8 mouse cellular contexts compared by ENCODE assay signal in the genomic region with DNA sequence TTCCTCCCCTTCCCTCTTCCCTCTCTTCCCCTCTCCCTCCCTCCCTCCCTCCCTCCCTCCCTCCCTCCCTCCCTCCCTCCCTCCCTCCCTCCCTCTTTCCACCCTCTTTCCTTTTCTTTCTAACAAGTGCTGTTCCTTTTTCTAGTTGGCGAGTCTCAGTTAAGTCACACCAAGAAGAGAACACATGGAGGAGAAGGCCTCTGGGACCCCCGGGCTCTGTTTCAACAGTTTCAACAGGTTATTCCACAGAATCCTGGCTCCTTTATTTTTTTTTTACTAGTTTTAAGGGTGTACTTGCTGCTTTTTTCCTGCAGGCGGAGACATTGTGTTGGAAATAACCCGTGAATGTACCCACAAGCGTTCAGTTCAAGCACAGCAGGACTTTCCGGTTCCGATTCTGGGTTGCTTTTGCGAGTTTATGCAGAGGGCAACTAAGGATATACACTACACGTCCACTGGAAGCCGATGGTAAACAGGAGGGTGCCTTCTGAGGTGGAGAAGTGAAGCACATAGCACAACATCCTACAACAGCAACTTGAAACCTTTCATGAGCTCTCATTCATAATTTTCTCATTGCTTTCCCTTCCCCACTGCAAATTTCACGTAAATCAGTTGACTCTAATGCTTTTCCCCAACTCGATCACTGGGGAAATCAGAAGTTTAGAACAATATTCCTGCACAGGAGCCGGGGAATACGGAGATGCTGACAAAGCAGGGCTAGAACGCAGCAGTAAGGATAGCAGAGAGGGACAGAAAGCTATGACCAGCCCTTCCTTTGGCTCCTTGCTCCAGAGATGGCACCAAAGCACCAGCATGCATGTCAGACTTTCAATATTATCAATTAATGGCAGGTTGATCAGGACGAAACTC. TPM values are rescaled to one million over a fixed set of nuclear protein-coding genes. Genes with fewer than 3 reads are reported as not detected.
DNase-seq lines count a peak whose midpoint lies in the region; ATAC-seq and TF ChIP-seq lines count a peak whose summit lies in the region.

No protein-coding gene starts in this region.

- ATAC-seq in CD4-positive, CD25-positive, alpha-beta regulatory T cell, adult 4 months, result peak; percentile 87
- peak; percentile 86 for ATAC-seq in forebrain, embryonic 11.5 days (replicated peaks; ENCODE audit: low FRiP score)
- ATAC-seq in heart, postnatal 0 days (ENCODE audit: insufficient read depth, low read depth), result peak; percentile 70
- no peak for ATAC-seq in liver, embryonic 14.5 days (ENCODE audit: insufficient read depth)

- 2% methylated on average over 15 of the region's 16 CpGs for WGBS in forebrain, embryonic 11.5 days
- WGBS in heart, postnatal 0 days, result 2% methylated on average over 16 of the region's 16 CpGs
- WGBS in liver, embryonic 14.5 days (ENCODE audit: insufficient replicate concordance), result 3% methylated on average over 16 of the region's 16 CpGs

- TF ChIP-seq CTCF in brain, embryonic 14.5 days (IDR thresholded peaks at IDR 0.05; ENCODE audit: borderline replicate concordance, extremely low read depth, insufficient read depth, insufficient read length), result peak; percentile 64; the same call in 1 of the 2 replicates
- peak; percentile 81 for TF ChIP-seq CTCF in heart, postnatal 0 days (IDR thresholded peaks at IDR 0.05; ENCODE audit: low read depth)
- TF ChIP-seq CTCF in liver, embryonic 14.5 days (IDR thresholded peaks at IDR 0.05; ENCODE audit: low read depth), result peak; percentile 59

- peak overlapping the region; percentile 43 for H3K4me3 ChIP-seq in forebrain, embryonic 11.5 days (ENCODE audit: low read depth, low read length)
- H3K4me3 ChIP-seq in heart, postnatal 0 days (ENCODE audit: low read depth, low read length), result peak overlapping the region; percentile 53
- H3K4me3 ChIP-seq in liver, embryonic 14.5 days (ENCODE audit: insufficient read depth in 1 of 2, low read depth in 2 of 2, low read length in 2 of 2), result peak overlapping the region; percentile 43 to 79

- no peaks in the 10 kb centered on the region for H3K9me3 ChIP-seq in forebrain, embryonic 11.5 days (ENCODE audit: control insufficient read depth, low read length)
- H3K9me3 ChIP-seq in heart, postnatal 0 days (replicated peaks; ENCODE audit: control insufficient read depth, low read length), result no peaks in the 10 kb centered on the region
- H3K9me3 ChIP-seq in liver, embryonic 14.5 days (ENCODE audit: control insufficient read depth, low read length), result no peaks in the 10 kb centered on the region

- DNase-seq in brain, embryonic 14.5 days (ENCODE audit: low read depth), result peak; percentile 86
- peak; percentile 69 for DNase-seq in forebrain, embryonic 11.5 days (ENCODE audit: low spot score)
- peak; percentile 57 for DNase-seq in heart, postnatal 0 days (ENCODE audit: low spot score)
- DNase-seq in kidney, postnatal 25 days, result peak; percentile 63 to 65
- DNase-seq in liver, embryonic 14.5 days (ENCODE audit: low read depth in 3 of 3, low spot score in 3 of 3), result peak; percentile 9 to 26 (median 22)
- DNase-seq in neural tube, embryonic 10.5 days (ENCODE audit: extremely low spot score, low spot score), result peak; percentile 68
- DNase-seq in telencephalon, adult 2 months (ENCODE audit: low read depth, low spot score), result peak; percentile 69

- no peaks in the 10 kb centered on the region for H3K27me3 ChIP-seq in forebrain, embryonic 11.5 days (ENCODE audit: control insufficient read depth, insufficient read depth, low read length)
- 0 out of 2 replicates have a peak, but pooled peaks cover 2% of the 10 kb centered on the region for H3K27me3 ChIP-seq in heart, postnatal 0 days (ENCODE audit: control insufficient read depth, insufficient read depth, low read length)
- no peaks in the 10 kb centered on the region for H3K27me3 ChIP-seq in liver, embryonic 14.5 days (ENCODE audit: control insufficient read depth, insufficient read depth, low read length)

- H3K4me2 ChIP-seq in forebrain, embryonic 11.5 days (ENCODE audit: low read depth, low read length, severe bottlenecking), result peak overlapping the region; percentile 70
- peak overlapping the region; percentile 91 for H3K4me2 ChIP-seq in heart, postnatal 0 days (ENCODE audit: low read depth, low read length)
- peak overlapping the region; percentile 64 for H3K4me2 ChIP-seq in liver, embryonic 14.5 days (ENCODE audit: low read depth)

- H3K9ac ChIP-seq in forebrain, embryonic 11.5 days (ENCODE audit: low read length), result peak overlapping the region; percentile 72
- peak overlapping the region; percentile 52 for H3K9ac ChIP-seq in heart, postnatal 0 days (replicated peaks; ENCODE audit: low read depth, low read length)
- 0 out of 2 replicates have a peak overlapping the region, but pooled peaks have one; percentile 23 for H3K9ac ChIP-seq in liver, embryonic 14.5 days (replicated peaks)

- H3K4me1 ChIP-seq in forebrain, embryonic 11.5 days (replicated peaks; ENCODE audit: control insufficient read depth, insufficient read depth, low read length), result no peaks in the 10 kb centered on the region
- no peaks in the 10 kb centered on the region for H3K4me1 ChIP-seq in heart, postnatal 0 days (ENCODE audit: control insufficient read depth, insufficient read depth)
- H3K4me1 ChIP-seq in liver, embryonic 14.5 days (replicated peaks; ENCODE audit: control insufficient read depth in 2 of 2, insufficient read depth in 2 of 2, low read length in 1 of 2), result 0 out of 4 replicates have a peak, but pooled peaks cover 0 to 2% of the 10 kb centered on the region in 2 experiments

- no peak for TF ChIP-seq EP300 in heart, postnatal 0 days (IDR thresholded peaks at IDR 0.05; ENCODE audit: low read depth)
- TF ChIP-seq EP300 in liver, embryonic 14.5 days (IDR thresholded peaks at IDR 0.05; ENCODE audit: low read depth), result no peak

- no peaks in the 10 kb centered on the region for H3K36me3 ChIP-seq in forebrain, embryonic 11.5 days (ENCODE audit: control insufficient read depth, insufficient read depth, low read length)
- no peaks in the 10 kb centered on the region for H3K36me3 ChIP-seq in heart, postnatal 0 days (replicated peaks; ENCODE audit: control insufficient read depth, insufficient read depth, low read length)
- no peaks in the 10 kb centered on the region for H3K36me3 ChIP-seq in liver, embryonic 14.5 days (replicated peaks; ENCODE audit: control insufficient read depth, insufficient read depth, low read depth)

- no peak overlapping the region for H3K27ac ChIP-seq in forebrain, embryonic 11.5 days (ENCODE audit: low read depth, low read length)
- H3K27ac ChIP-seq in heart, postnatal 0 days (ENCODE audit: low read depth), result no peak overlapping the region
- no peak overlapping the region for H3K27ac ChIP-seq in liver, embryonic 14.5 days

- no peak for TF ChIP-seq POLR2A in brain, embryonic 14.5 days (IDR thresholded peaks at IDR 0.05; ENCODE audit: borderline replicate concordance, extremely low read depth, insufficient read depth, insufficient read length, poor library complexity, severe bottlenecking)

RNA-seq across cellular contexts. Expression of a gene that starts 16.7 kb away (rescaled TPM):
- 10 to 100 TPM in 1 of 2 experiments, 1 to 10 TPM in 1; 6.8 to 11.4 TPM for polyA plus RNA-seq in CD4-positive, CD25-positive, alpha-beta regulatory T cell, adult 4 months (2017; shearing (Covaris generic))
- polyA plus RNA-seq in brain, embryonic 14.5 days (2012; rRNA removed), result 23.5 and 50.1 TPM in 2 replicates
- polyA plus RNA-seq in forebrain, embryonic 11.5 days (2014; fragmentation: Nextera tagmentation; extraction: Ambion mirVana), result 39.8 and 40.2 TPM in 2 replicates
- total RNA-seq in heart, postnatal 0 days (2014; rRNA removed; ENCODE audit: low replicate concordance), result 1.5 and 3.8 TPM in 2 replicates
- polyA plus RNA-seq in heart, postnatal 0 days (2015; fragmentation: Nextera tagmentation; extraction: Ambion mirVana), result 1.2 and 1.3 TPM in 2 replicates
- polyA plus RNA-seq in liver, embryonic 14.5 days (2012; rRNA removed), result 1.5 TPM in 2 replicates
- polyA plus RNA-seq in liver, embryonic 14.5 days (2014; fragmentation: Nextera tagmentation; extraction: Ambion mirVana), result 1.6 and 1.9 TPM in 2 replicates

RNA-seq across cellular contexts. Expression of a gene that starts 27.6 kb away (rescaled TPM):
- polyA plus RNA-seq in CD4-positive, CD25-positive, alpha-beta regulatory T cell, adult 4 months (2017; shearing (Covaris generic)), result 10 to 100 TPM; 43.5 to 49.8 TPM
- 5.0 and 6.4 TPM in 2 replicates for polyA plus RNA-seq in brain, embryonic 14.5 days (2012; rRNA removed)
- 25.0 and 28.7 TPM in 2 replicates for polyA plus RNA-seq in forebrain, embryonic 11.5 days (2014; fragmentation: Nextera tagmentation; extraction: Ambion mirVana)
- total RNA-seq in heart, postnatal 0 days (2014; rRNA removed; ENCODE audit: low replicate concordance), result 8.4 and 9.3 TPM in 2 replicates
- polyA plus RNA-seq in heart, postnatal 0 days (2015; fragmentation: Nextera tagmentation; extraction: Ambion mirVana), result 6.6 and 8.6 TPM in 2 replicates
- 9.2 and 17.9 TPM in 2 replicates for polyA plus RNA-seq in liver, embryonic 14.5 days (2012; rRNA removed)
- polyA plus RNA-seq in liver, embryonic 14.5 days (2014; fragmentation: Nextera tagmentation; extraction: Ambion mirVana), result 30.3 and 31.5 TPM in 2 replicates

RNA-seq across cellular contexts. Expression of a gene that starts 57.3 kb away (rescaled TPM):
- polyA plus RNA-seq in CD4-positive, CD25-positive, alpha-beta regulatory T cell, adult 4 months (2017; shearing (Covaris generic)), result under 1 TPM; 0.15 to 0.44 TPM
- polyA plus RNA-seq in brain, embryonic 14.5 days (2012; rRNA removed), result 1.9 and 2.8 TPM in 2 replicates
- polyA plus RNA-seq in forebrain, embryonic 11.5 days (2014; fragmentation: Nextera tagmentation; extraction: Ambion mirVana), result 0.28 and 0.41 TPM in 2 replicates
- 0.46 and 3.6 TPM in 2 replicates for total RNA-seq in heart, postnatal 0 days (2014; rRNA removed; ENCODE audit: low replicate concordance)
- 0.36 and 0.37 TPM in 2 replicates for polyA plus RNA-seq in heart, postnatal 0 days (2015; fragmentation: Nextera tagmentation; extraction: Ambion mirVana)
- polyA plus RNA-seq in liver, embryonic 14.5 days (2012; rRNA removed), result 4.0 and 5.9 TPM in 2 replicates
- polyA plus RNA-seq in liver, embryonic 14.5 days (2014; fragmentation: Nextera tagmentation; extraction: Ambion mirVana), result 1.8 and 2.0 TPM in 2 replicates

Comparison
In these comparisons a context has a peak if more than half of its experiments do, and no peak if none do; other contexts are left out.
1. DNase-seq: peak in every context shown above with its lines; median percentile 86 in brain, embryonic 14.5 days; 69 in forebrain, embryonic 11.5 days; 69 in telencephalon, adult 2 months; 68 in neural tube, embryonic 10.5 days; 64 in kidney, postnatal 25 days; 57 in heart, postnatal 0 days; 22 in liver, embryonic 14.5 days.